9 mouse cellular contexts compared by ENCODE assay signal in the genomic region with DNA sequence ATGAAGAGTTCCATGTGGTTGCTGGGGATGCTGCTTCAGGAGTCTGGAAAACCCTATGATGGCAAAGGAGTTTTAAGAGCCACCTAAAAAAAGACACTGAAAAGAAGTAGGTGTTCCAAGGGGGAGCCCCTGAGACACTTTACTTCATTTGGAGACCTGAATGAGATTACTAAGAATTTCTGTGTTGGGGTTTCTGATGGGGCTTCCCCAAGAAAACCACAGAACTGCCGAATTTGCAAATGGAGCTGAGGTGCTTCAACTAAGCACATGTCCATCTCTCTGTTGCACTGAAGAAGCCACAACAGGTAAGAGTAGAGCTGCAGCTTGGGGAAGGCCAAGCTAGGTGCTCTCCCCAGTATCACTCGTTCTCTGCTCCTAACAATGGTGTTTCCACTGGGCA. TPM values are rescaled to one million over a fixed set of nuclear protein-coding genes. Genes with fewer than 3 reads are reported as not detected.
DNase-seq lines count a peak whose midpoint lies in the region; ATAC-seq and TF ChIP-seq lines count a peak whose summit lies in the region.
"Had no signal": no experiment of that assay in that cellular context is flagged by ENCODE, and none has a peak within 500 bp of the region (broad histone marks: within the 10 kb centered on the region; RNA-seq: fewer than 3 reads in every experiment).

No protein-coding gene starts in this region.

- no peak for TF ChIP-seq EP300 in stomach, postnatal 0 days (optimal IDR thresholded peaks at IDR 0.05)

- intact Hi-C loops in left cerebral cortex, postnatal 36 days (cut with DNase I): no loop called here

- no peak for DNase-seq in heart, postnatal 4 days
- no peak for DNase-seq in stomach, postnatal 0 days (ENCODE audit: low spot score)
- DNase-seq in right cerebral cortex, postnatal 10 days (ENCODE audit: low spot score in 2 of 2): no peak
- no peak for DNase-seq in left cerebral cortex, postnatal 36 days (ENCODE audit: low spot score in 2 of 2)

- WGBS in heart, embryonic 14.5 days: 86% methylated on average over 2 of the region's 2 CpGs
- WGBS in stomach, embryonic 16.5 days: 80% methylated on average over 2 of the region's 2 CpGs
- 76% methylated on average over 2 of the region's 2 CpGs for WGBS in stomach, postnatal 0 days
- WGBS in hindbrain, embryonic 16.5 days: 89% methylated on average over 2 of the region's 2 CpGs
- WGBS in neural tube, embryonic 15.5 days: 88% methylated on average over 2 of the region's 2 CpGs

- H3K4me2 ChIP-seq in heart, embryonic 14.5 days (ENCODE audit: low read length): peak overlapping the region; percentile 85; the same call in 1 of the 2 replicates
- no peak overlapping the region for H3K4me2 ChIP-seq in stomach, embryonic 16.5 days (ENCODE audit: low read depth, low read length)
- H3K4me2 ChIP-seq in stomach, postnatal 0 days (replicated peaks; ENCODE audit: low read depth): no peak overlapping the region
- H3K4me2 ChIP-seq in hindbrain, embryonic 16.5 days (ENCODE audit: low read length): peak overlapping the region; percentile 87; the same call in 1 of the 2 replicates
- H3K4me2 ChIP-seq in neural tube, embryonic 15.5 days: peak overlapping the region; percentile 80

- peaks cover 26 to 50% of the 10 kb centered on the region in 2 experiments for H3K4me1 ChIP-seq in heart, embryonic 14.5 days (ENCODE audit: control insufficient read depth in 2 of 2, insufficient read depth in 2 of 2, low read length in 2 of 2)
- H3K4me1 ChIP-seq in stomach, embryonic 16.5 days (ENCODE audit: control insufficient read depth, insufficient read depth, low read length): peaks cover 45% of the 10 kb centered on the region
- peaks cover 15% of the 10 kb centered on the region for H3K4me1 ChIP-seq in stomach, postnatal 0 days (replicated peaks; ENCODE audit: control insufficient read depth, insufficient read depth)
- peaks cover 49% of the 10 kb centered on the region for H3K4me1 ChIP-seq in hindbrain, embryonic 16.5 days (ENCODE audit: control insufficient read depth, insufficient read depth, low read depth, low read length)
- H3K4me1 ChIP-seq in neural tube, embryonic 15.5 days: peaks cover 82% of the 10 kb centered on the region

- H3K4me3 ChIP-seq in heart, embryonic 14.5 days (ENCODE audit: control insufficient read depth in 1 of 2, insufficient read depth in 1 of 2, low read depth in 1 of 2, low read length in 2 of 2): no peak overlapping the region
- no peak overlapping the region for H3K4me3 ChIP-seq in stomach, embryonic 16.5 days (replicated peaks; ENCODE audit: low read length)
- no peak overlapping the region for H3K4me3 ChIP-seq in stomach, postnatal 0 days (ENCODE audit: low read depth, low read length)
- H3K4me3 ChIP-seq in hindbrain, embryonic 16.5 days (ENCODE audit: low read length): no peak overlapping the region
- H3K4me3 ChIP-seq in neural tube, embryonic 15.5 days (replicated peaks): no peak overlapping the region
- H3K4me3 ChIP-seq: heart, embryonic 15.5 days had no signal

- H3K36me3 ChIP-seq in heart, embryonic 14.5 days (ENCODE audit: control insufficient read depth, insufficient read depth, low read length): peaks cover 5% of the 10 kb centered on the region; the same call in 1 of the 2 replicates
- H3K36me3 ChIP-seq in stomach, embryonic 16.5 days (ENCODE audit: control insufficient read depth, insufficient read depth, low read length): no peaks in the 10 kb centered on the region
- H3K36me3 ChIP-seq in stomach, postnatal 0 days (ENCODE audit: control insufficient read depth, insufficient read depth, low read length): no peaks in the 10 kb centered on the region
- H3K36me3 ChIP-seq in hindbrain, embryonic 16.5 days (ENCODE audit: control insufficient read depth, insufficient read depth, low read length): no peaks in the 10 kb centered on the region
- 0 out of 2 replicates have a peak, but pooled peaks cover 12% of the 10 kb centered on the region for H3K36me3 ChIP-seq in neural tube, embryonic 15.5 days

- H3K27me3 ChIP-seq in heart, embryonic 14.5 days (ENCODE audit: control insufficient read depth, insufficient read depth, low read length): no peaks in the 10 kb centered on the region
- H3K27me3 ChIP-seq in stomach, embryonic 16.5 days (ENCODE audit: control insufficient read depth, insufficient read depth, low read length): no peaks in the 10 kb centered on the region
- no peaks in the 10 kb centered on the region for H3K27me3 ChIP-seq in stomach, postnatal 0 days (ENCODE audit: control insufficient read depth, insufficient read depth, low read length)
- no peaks in the 10 kb centered on the region for H3K27me3 ChIP-seq in hindbrain, embryonic 16.5 days (replicated peaks; ENCODE audit: control insufficient read depth, insufficient read depth, low read length)
- H3K27me3 ChIP-seq in neural tube, embryonic 15.5 days (replicated peaks): no peaks in the 10 kb centered on the region
- H3K27me3 ChIP-seq: heart, embryonic 15.5 days had no signal

- TF ChIP-seq CTCF in stomach, postnatal 0 days (IDR thresholded peaks at IDR 0.05; ENCODE audit: low read depth): no peak

- no peaks in the 10 kb centered on the region for H3K9me3 ChIP-seq in heart, embryonic 14.5 days (ENCODE audit: control insufficient read depth, low read length)
- H3K9me3 ChIP-seq in stomach, embryonic 16.5 days (replicated peaks; ENCODE audit: control insufficient read depth, low read length): no peaks in the 10 kb centered on the region
- H3K9me3 ChIP-seq in stomach, postnatal 0 days (ENCODE audit: control insufficient read depth, low read length): no peaks in the 10 kb centered on the region
- H3K9me3 ChIP-seq in hindbrain, embryonic 16.5 days (ENCODE audit: control insufficient read depth, low read length): no peaks in the 10 kb centered on the region
- no peaks in the 10 kb centered on the region for H3K9me3 ChIP-seq in neural tube, embryonic 15.5 days (replicated peaks)
- H3K9me3 ChIP-seq: heart, embryonic 15.5 days had no signal

- H3K9ac ChIP-seq in heart, embryonic 14.5 days (ENCODE audit: low read length): no peak overlapping the region
- H3K9ac ChIP-seq in stomach, embryonic 16.5 days (ENCODE audit: low read length): 0 out of 2 replicates have a peak overlapping the region, but pooled peaks have one; percentile 12
- no peak overlapping the region for H3K9ac ChIP-seq in stomach, postnatal 0 days (ENCODE audit: low read length)
- H3K9ac ChIP-seq in hindbrain, embryonic 16.5 days (ENCODE audit: low read depth, low read length): no peak overlapping the region
- no peak overlapping the region for H3K9ac ChIP-seq in neural tube, embryonic 15.5 days (replicated peaks)
- H3K9ac ChIP-seq: heart, embryonic 15.5 days had no signal

- H3K27ac ChIP-seq in heart, embryonic 14.5 days (replicated peaks in 1 of 2; ENCODE audit: control insufficient read depth in 1 of 2, insufficient read depth in 1 of 2, low read depth in 2 of 2, low read length in 2 of 2): no peak overlapping the region
- H3K27ac ChIP-seq in stomach, embryonic 16.5 days (ENCODE audit: low read length): no peak overlapping the region
- H3K27ac ChIP-seq in stomach, postnatal 0 days (replicated peaks): no peak overlapping the region
- no peak overlapping the region for H3K27ac ChIP-seq in hindbrain, embryonic 16.5 days (ENCODE audit: low read depth, low read length)
- H3K27ac ChIP-seq in neural tube, embryonic 15.5 days (replicated peaks): no peak overlapping the region
- H3K27ac ChIP-seq: heart, embryonic 15.5 days had no signal

- ATAC-seq in heart, embryonic 14.5 days (ENCODE audit: insufficient number of reproducible peaks, insufficient read depth, low FRiP score, low read depth): no peak
- ATAC-seq in stomach, embryonic 16.5 days (ENCODE audit: insufficient read depth, low FRiP score): no peak
- ATAC-seq in stomach, postnatal 0 days (ENCODE audit: low FRiP score, low TSS enrichment): no peak
- no peak for ATAC-seq in hindbrain, embryonic 16.5 days
- no peak for ATAC-seq in neural tube, embryonic 15.5 days (ENCODE audit: low FRiP score)

RNA-seq across cellular contexts. Expression of a gene that starts 5.8 kb away (rescaled TPM):
- polyA plus RNA-seq in heart, embryonic 14.5 days (2014; fragmentation: Nextera tagmentation; extraction: Ambion mirVana): 59.0 and 68.1 TPM in 2 replicates
- 10 to 100 TPM; 39.0 to 45.0 TPM for total RNA-seq in heart, postnatal 4 days (2021)
- 78.1 and 88.8 TPM in 2 replicates for polyA plus RNA-seq in stomach, embryonic 16.5 days (2015; fragmentation: Nextera tagmentation; extraction: Ambion mirVana)
- polyA plus RNA-seq in stomach, postnatal 0 days (2015; fragmentation: Nextera tagmentation; extraction: Ambion mirVana): 45.6 and 48.7 TPM in 2 replicates
- 138 and 159 TPM in 2 replicates for polyA plus RNA-seq in hindbrain, embryonic 16.5 days (2015; fragmentation: Nextera tagmentation; extraction: Ambion mirVana)
- polyA plus RNA-seq in neural tube, embryonic 15.5 days (2015; fragmentation: Nextera tagmentation; extraction: Ambion mirVana): 119 and 125 TPM in 2 replicates
- 100 to 1,000 TPM; 128 to 133 TPM for total RNA-seq in left cerebral cortex, postnatal 36 days (2021)

RNA-seq across cellular contexts. Expression of a gene that starts 22.1 kb away (rescaled TPM):
- polyA plus RNA-seq in heart, embryonic 14.5 days (2014; fragmentation: Nextera tagmentation; extraction: Ambion mirVana): 56.2 and 60.8 TPM in 2 replicates
- total RNA-seq in heart, postnatal 4 days (2021): 10 to 100 TPM; 42.4 to 51.9 TPM
- polyA plus RNA-seq in stomach, embryonic 16.5 days (2015; fragmentation: Nextera tagmentation; extraction: Ambion mirVana): 59.8 and 60.6 TPM in 2 replicates
- polyA plus RNA-seq in stomach, postnatal 0 days (2015; fragmentation: Nextera tagmentation; extraction: Ambion mirVana): 14.0 and 17.7 TPM in 2 replicates
- 14.8 and 19.8 TPM in 2 replicates for polyA plus RNA-seq in hindbrain, embryonic 16.5 days (2015; fragmentation: Nextera tagmentation; extraction: Ambion mirVana)
- polyA plus RNA-seq in neural tube, embryonic 15.5 days (2015; fragmentation: Nextera tagmentation; extraction: Ambion mirVana): 11.1 and 26.9 TPM in 2 replicates
- total RNA-seq in left cerebral cortex, postnatal 36 days (2021): 1 to 10 TPM; 3.2 to 3.6 TPM

Comparison
In these comparisons a context has a peak if more than half of its experiments do, and no peak if none do; other contexts are left out.
1. H3K4me2 ChIP-seq: peak in heart, embryonic 14.5 days (single experiment), hindbrain, embryonic 16.5 days (single experiment) and neural tube, embryonic 15.5 days (single experiment); none in stomach, embryonic 16.5 days (single experiment) and stomach, postnatal 0 days (single experiment).